Mouse (Mus musculus) layer of hippocampus, postnatal 36 days (tissue): ENCODE results near the gene Fam3c. TPM values are rescaled to one million over a fixed set of nuclear protein-coding genes. Genes with fewer than 3 reads are reported as not detected.
A peak's percentile ranks its signal among the peaks of the same experiment; 100 is the strongest.

Source experiments
- DNase-seq, 2 experiments: peaks; one replicate each; pipeline ENCODE4 v3.0.0; 2022
- total RNA-seq, 2 experiments: library from RNA; stranded (reverse); gene quantifications; 2 replicates each; pipeline ENCODE4 v1.2.3; 2021

Gene Fam3c
- total RNA-seq, 2 experiments from 2014 or later: 59.9 to 65.1 TPM

DNA sequence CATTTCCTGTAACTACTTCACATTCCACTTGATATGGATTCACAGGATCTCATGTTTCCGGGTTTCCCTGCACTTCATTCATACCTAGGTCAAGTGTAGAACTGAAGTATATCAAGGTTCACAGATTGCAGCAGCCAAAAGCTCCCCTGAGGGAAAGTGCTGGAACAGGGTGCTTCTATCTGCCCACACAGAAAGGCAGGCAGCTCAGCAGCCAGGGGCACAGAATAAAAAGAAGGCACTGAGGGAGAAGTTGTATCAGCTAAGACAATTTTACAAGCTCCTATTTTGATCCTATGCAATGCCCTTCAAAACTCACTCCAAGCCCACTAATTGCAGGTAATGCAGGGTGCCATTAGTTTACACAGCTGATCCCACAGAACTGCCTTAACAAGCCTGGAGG is 2.0 kb downstream of the Fam3c start:
- DNase-seq: no peak

DNA sequence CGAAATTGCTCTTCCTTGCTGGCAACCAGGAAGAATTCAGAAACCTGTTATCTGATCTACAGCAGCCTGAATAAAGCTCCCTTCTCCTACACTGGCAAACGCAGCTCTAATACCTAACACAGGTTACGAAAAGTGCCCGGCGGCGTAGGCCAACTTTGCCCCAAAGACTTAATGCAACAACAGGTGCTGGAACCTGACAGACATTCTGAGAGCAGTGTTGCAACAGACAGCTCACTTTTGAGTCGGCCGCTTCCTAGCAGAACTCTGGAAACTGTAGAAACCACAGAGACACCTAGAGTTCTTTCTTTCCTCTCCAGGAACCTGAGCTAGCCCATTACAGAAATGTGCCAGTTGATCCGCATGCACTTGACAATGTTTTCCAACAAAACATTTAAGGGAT is 4.5 kb downstream of the Fam3c start:
- DNase-seq: no peak

DNA sequence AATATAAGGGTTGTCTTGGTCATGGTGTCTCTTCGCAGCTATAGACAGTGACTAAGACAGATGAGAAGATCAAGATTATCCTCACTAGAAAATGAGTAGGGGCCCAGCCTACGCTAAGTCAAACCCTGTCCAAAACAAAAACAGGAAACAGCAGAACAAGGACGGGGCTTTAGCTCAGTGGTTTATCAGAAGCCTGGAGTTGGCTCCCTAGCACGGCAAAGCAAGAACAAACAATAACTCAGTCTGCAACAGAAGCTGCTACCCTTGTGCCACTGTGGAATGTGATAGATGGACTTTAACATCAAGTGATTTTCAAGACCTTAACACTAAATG is 5.8 kb downstream of the Fam3c start:
- no peak for DNase-seq

DNA sequence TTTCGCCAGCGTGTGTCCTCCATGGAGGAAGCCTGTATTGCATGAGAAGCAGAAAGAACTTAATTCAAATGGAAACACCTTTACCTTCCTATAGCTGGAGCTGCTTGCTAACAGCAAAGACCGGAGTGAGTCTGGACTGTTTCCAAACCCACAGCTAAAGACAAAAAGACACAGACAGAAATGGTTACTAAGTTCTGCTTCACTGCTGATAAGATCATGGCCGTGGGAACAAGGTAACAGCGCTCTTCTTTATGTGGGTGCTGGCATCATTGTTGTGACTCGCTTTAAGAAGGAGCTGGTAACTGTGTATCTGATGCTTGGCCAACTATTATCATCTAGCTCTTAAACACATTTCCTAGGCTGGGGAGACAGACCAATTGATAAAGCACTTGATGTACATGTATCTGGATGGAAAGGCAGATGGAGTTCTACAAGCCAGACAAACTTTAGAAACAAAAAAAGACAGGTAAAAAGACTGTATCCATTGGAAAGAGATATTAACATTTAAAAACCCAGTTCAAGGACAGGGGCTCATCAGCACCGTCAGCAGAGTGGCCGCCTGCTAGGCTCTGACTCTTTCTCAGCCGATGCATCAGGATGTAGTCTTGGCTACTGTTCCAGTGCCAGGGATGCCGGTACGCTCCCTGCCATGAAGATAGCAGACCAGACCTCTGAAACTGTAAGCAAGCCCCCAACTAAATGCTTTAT is 6.4 kb downstream of the Fam3c start:
- DNase-seq: no peak

DNA sequence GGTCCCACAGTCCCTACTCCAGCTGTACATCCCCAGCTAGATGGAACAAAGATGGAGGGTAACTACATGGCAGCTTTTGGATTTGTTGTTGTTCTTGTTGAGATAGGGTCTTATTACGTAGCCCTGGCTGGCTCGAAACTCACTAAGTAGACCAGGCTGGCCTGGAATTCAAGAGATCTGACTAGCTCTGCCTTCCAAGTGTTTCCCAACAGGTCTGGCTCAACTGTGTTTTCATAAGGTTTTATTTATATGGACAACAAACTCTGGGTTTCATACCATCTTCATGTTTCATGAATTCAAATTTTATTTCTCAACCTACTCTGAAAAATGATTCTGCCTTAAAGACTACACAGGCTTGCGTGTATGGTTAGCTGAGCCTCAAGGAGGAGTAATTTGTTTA is 7.1 kb downstream of the Fam3c start:
- no peak for DNase-seq

DNA sequence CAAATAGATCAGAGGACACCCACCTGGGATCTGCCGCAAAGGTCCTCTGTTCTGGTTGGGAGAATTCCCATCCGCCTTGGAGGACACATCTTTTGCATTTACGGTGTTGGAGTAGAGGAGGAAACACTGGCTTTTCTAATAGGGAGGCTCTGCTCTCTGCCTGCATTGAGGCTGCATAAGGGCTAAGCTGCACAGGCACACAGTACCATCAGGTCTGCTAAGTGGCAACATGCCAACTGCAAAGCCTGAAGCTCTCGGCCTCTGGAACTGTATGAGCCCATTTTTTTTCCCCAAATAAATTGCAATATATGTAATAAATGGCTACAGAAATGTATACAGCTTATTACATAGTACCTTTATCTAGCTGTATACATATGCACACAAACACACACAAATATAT is 7.9 kb downstream of the Fam3c start:
- DNase-seq: no peak

DNA sequence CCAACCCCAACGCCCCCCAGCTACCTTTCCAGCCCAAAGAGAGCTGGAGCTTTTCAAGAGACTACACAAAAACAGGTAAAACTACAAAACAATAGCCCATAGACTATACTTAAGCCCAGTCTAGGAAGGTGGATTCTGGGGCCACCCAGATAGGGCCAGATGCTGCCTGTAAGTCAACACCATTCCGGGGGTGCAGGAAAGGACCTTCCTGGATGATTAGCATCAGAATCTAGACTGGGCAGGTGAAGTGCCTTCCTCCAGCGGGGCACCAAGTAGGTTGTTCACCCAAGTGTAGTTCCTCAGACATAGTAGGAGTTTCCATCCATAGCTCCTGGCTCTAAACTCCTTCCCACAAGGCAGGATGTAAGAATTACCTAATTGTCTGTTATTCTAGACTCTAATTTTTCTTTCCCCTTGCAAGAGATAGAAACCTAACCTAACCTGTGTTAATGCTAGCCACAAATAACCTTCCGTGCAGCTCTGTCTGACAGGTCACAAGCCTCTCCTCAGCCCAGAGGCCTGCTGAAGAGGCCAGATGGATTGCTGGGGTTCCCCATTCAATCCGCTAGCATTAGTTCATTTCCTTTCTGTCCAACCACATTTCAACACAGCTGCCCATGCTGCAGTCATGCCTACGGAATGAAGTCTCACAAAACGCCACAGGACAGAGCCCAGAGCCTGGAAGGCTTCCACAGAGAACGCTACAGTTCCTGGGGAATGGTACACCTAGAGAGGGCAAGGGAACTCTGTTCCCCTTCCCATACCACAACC is 8.7 kb downstream of the Fam3c start:
- DNase-seq: no peak

DNA sequence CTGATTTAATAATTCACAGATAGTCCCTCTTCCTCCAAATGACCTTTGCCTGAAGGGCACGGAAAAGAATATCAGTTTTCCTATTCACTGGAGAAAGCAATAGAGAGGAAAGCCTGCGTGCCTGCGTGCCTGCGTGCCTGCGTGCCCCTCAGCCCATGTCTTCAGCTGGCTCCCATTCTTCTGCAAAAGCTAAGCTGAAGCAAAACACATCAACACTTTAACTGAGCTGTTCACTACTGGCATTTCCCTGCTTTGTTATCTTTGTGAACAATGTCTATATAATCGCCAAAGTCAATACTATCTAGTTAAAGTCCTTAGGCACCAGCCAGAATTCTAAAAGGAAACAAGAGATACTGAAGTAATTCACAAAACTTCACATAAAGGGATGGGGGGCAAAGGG is 11.6 kb downstream of the Fam3c start:
- DNase-seq: no peak

DNA sequence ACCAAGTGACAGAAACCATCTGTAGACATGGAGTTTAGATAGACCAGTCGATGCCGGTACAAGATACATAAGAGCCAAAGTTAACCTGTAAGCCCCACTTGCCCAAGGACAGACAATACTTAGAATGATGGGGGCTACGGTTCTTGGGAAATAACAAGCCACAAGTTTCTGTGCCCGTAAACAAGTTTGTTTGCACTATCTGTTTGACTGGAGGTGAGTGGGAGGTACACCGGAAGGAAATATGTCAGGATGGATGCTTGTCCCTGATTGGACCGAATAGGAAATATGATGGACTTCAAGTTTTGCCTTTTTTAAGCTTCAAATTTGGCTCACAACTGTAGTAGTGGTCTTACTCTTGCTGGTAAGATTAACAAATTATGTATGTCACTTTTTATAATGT is 12.3 kb downstream of the Fam3c start:
- DNase-seq: no peak

DNA sequence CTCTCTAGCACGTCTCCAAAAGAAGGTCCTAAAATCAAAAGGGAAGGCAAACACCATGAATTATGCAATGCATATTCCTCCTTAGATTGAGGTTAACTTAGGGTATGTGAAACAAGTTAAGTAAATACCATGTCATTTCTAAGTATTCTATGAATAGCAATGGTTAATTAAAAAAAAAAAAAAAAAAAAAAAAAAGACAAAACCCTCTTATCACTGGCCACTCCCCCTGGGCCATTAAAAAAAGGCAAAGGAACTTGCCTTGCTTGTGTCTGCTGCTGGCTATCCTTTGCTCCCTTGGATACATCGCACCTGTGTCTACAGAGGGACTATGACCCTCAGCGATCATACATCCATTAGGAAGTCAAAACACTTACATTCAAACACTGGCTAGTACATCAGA is 12.8 kb downstream of the Fam3c start:
- no peak for DNase-seq

DNA sequence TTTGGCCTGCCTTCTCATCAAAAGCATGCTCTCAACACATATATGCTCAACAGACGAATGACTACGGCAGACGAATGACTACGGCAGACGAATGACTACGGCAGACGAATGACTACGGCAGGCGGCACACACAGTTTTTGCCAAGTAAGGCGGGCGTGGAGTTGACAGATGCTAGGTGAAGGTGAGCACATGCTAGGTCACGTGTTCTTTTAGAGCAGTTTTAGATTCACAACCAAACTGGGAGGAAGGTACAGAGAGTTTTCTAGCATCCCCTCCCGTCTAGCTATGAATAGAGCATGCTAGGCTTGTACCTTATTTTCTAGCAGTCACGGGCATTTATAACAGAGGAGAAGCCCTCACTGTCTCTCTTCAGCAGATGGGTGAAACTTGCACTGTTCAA is 15.3 kb downstream of the Fam3c start:
- DNase-seq: no peak

DNA sequence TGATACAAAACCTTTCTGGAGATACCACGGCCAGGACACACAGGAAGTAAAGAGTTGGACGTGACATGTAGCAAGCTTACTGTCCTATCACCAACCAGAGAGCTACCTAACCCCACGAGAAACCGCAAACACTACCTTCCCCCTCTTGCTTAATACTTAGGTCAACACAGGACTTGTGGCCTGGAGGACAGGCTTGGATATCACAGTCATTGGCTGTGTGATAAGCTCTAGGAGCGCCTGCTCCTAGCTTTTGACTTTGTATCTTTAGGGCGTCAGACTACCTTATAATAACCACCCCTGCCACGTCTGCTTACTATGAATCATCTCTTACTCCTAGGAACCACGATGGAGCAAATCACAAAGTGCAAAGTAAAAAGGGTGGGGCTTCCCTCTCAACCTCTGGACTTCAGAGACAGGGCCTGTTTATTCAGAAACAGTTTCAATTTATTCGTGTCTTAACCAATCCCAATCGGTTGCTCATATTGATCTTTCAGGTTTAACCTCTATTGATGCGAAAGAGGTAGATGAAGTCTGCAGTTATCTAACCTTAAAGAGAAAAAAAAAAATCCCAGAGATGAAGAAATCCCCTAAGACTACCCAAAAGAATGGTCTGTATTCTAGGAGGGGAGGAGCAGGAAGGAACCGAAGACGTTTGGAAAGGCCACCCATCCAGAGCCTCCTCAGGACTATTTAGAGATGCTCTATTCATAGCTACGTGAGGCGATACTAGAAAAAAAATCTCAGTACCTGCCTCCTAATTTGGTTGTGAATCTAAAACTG is 16.1 kb downstream of the Fam3c start:
- no peak for DNase-seq

DNA sequence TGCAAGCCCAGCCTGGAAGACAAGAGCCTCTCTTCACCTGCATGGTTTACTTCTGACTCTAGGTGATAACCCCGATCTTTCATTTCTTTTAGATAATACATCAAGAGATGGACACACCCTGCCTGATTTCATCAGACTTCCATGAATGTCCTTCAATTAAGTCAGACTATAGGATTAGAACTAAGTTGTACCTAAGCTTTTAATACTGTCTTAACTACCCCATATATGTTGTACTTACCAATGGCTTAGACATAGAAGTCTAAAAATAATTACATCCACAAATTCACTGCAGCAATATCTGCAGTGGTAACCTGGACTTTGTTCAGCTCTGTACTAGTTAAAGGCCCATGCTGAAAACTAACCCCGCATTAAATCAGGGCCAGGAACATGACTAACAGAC is 23.5 kb downstream of the Fam3c start:
- no peak for DNase-seq

DNA sequence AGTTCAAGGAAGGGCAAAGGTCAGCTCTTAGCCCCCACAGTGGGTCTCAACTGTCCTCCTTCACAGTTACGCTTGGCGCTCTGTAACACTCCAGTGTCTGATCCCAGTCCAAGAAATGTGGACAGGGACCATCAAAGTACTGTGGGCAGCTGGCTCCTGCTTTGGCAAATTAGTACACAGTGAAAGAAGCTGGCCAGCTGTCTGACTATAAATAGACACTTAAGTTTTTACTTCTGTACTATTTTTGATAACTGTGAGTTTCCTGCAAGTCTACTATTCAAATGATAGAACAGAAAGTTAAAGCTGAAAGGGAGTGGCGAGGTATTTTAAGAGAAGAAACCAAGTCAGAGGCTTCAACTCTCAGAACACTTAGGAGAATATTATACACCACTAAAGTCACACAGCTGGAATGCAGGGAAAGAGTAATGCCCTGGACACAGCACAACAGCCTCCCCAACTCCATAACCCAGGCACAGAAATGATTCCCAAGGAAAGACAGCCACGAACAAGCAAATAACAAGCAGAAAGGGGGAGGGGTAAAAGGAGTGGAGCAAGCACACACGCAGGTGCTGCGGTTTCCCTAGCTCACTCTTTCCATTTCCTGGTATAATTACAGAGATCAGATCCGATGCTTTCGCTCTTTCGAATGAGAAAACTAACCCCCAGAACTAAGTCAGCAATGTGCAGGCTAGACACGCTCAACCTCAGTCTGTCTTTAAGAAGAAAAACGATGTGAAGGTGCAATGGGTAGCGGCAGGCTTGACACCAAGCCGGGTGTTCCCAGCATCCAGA is 25.7 kb downstream of the Fam3c start:
- no peak for DNase-seq

DNA sequence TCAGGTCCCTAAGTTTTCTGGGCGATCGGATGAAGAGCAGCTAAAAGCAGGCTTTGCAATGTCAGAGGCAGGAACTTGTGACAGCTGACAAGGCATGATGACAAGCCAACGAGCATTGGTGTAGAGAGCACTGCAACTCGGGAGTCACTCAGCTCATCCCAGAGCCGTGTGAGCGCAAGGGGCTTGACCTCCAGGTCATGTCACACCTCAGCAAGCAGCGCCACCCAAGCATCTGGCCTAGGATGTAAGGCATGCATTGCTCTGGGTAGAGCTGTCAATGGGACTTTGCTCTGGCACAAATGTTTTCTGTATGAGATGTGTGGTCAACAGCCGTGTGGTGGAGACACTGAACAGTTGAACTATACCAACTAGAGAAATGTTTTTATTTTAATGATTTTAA is 28.1 kb downstream of the Fam3c start:
- no peak for DNase-seq

DNA sequence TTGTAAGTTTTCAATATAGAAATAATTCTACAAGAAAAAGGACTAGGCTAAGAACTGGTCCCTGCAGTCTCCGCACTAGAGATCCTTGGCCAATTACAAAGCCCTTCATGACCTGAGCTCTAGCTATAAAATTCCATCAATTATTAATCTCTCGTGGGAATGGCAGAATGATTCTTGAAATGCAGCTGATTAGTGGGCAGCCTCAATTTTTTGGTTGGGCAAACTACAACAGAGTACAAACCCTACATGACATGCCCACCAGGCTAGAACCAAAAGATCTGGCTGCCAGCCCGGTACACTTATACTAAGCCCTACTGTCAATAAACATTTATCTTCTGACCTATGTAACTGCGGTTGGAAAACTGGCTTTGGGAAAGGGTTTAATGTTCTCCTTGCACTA is 29.0 kb downstream of the Fam3c start:
- no peak for DNase-seq

DNA sequence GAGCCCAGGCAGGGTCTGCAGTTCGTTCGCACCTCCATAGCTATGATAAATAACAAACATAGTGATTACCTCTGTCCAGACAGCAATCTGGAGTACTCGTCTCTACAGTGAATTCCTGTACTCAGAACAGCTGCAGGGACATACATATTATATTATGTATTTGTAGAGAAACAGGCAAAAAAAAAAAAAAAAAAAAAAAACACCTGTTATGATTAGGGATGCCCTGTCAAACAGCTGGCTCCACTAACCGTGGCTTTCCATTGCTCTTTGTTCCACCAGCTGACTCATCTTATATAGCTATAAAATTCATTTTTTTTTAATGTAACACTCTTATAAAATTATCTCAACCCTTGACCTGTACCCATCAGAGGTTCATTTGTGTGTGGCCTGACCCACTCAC is 29.8 kb downstream of the Fam3c start:
- DNase-seq: no peak

DNA sequence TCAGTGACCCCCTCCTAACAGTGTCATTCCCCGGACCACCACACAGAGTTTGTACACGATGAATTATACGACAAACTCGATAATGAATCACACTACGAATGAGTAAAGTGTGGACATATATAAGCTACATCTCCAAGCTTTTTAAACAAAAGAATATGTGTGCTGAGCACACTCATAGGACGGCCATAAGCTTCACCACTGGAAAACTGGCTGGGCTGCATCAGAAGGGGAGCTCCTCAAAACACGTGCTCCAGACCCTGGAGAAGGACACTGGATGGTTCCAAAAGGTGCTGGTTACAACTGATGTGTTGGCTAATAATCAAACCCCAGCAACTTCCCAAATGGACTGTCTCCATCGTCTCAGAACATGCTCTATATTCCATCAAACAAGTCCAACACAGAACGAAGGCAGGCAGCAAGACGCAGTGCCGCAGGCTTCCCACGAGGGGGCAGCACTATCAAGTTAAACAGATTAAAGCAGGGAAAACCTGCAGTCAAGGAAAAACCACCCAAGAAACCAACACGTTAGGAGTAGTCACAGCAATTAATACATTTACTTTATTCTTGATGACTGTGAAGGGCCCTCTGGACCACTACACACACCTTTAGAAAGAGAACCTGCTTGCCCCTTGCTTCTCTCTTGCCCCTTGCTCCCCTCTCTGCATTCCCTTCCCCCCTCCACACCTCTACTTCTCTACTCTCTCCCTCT is 30.5 kb downstream of the Fam3c start:
- peak; percentile 78 to 82 for DNase-seq

DNA sequence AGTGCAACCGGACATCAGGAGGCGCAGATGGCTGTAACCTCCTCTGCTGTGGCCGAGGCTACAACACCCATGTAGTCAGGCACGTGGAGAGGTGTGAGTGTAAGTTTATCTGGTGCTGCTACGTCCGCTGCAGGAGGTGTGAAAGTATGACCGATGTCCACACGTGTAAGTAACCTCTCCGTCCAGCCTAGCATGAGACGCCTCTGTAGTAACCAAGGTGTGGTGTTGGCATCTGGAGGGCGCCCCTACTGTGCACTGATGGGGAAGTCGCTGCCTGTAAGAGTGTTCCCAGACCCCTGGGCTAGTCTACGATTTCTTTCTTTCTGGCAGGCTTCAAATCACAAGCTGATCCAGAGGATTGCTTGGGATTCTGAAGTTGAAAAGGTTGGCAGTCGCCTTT is 58.0 kb downstream of the Fam3c start:
- no peak for DNase-seq

DNA sequence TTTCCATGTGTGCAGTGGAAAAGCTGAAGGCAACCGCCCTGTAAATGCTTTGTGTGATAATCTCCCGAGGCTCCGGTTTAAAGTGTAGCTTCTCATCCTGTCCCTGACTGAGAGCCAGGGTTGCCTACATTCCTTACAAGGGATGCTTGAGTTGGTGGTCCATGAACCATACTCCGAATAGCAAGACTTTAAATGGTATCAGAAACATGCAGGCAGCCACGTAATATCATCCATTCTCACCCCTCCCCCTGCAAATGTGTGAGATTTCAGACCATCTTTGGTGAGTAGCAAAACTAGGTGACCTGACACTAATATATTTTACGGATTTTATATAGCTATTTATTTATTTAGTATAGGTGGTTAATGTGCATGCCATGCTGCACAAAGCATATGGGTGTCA is 59.0 kb downstream of the Fam3c start:
- no peak for DNase-seq

DNA sequence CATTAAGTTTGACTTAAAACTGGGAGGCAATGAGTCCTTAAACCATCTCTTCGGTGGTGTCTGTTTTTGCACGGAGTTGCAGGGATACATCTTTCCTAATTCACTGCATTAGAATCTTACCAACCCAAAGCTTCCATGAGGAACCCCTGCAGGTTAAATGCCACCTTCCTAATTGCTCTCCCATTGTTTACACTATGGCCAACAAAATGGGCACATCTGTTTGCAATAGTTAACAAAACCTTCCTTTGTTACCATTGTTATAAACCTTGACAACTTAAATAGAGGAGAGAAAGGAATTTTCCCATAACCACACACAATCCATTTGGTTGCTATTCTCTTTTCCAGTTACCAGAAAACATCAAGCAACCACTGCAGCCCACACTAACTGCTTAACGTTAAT is 62.1 kb downstream of the Fam3c start:
- DNase-seq: no peak

DNA sequence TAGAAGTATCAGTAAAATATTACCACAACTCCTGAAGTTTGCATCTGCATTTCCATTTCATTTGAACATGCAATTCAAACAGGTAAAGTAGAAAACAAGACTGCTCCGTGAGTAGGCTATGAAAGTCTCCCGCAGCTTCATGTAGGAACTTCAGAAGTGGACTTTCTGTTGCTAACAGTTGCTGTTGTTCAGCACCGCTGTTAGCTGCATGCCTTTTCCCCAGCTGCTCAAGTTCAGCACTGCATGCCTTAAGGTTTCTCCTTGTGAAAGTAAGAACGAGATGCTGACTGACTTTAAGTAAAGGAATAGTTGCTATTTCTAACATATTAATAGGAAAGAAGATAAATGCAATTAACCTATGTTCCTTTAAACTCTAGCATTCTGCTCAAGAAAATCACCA is 64.0 kb downstream of the Fam3c start:
- DNase-seq: no peak
